Mouse (Mus musculus) layer of hippocampus, adult 6 months (tissue): ENCODE results near the gene Gtpbp10. TPM values are rescaled to one million over a fixed set of nuclear protein-coding genes. Genes with fewer than 3 reads are reported as not detected.

Experiments
- long read RNA-seq, 2 experiments: library from polyadenylated mRNA; unstranded; transcript quantifications; one replicate each; pipeline ENCODE4 v2.0.0; 2019 to 2020
- polyA plus RNA-seq: library from polyadenylated mRNA; unstranded; fragments of <200 nt; fragmentation: Nextera tagmentation; gene quantifications from 2 replicates; pipeline ENCODE4 v1.2.3, GENCODE M21; 2021

The Gtpbp10 gene
- 3.5 and 4.9 TPM in 2 replicates for polyA plus RNA-seq
- long read RNA-seq, experiment 1, partial matches to known transcripts = 2 of 10 reads
- long read RNA-seq, experiment 1, other reads (novel, unspliced or antisense) = 5 of 10 reads
- long read RNA-seq, experiment 2, transcript Gtpbp10-202 (10 exons, 2,972 nt) = major isoform, 20 of 29 reads
- long read RNA-seq, experiment 2, partial matches to known transcripts = 1 of 29 reads
- long read RNA-seq, experiment 2, other reads (novel, unspliced or antisense) = 8 of 29 reads

GRCm38 (mm10) chr5:5559079-5559740 lies at the start of gene Gtpbp10:
Gtpbp10 (minus strand) TSS chr5:5559538.

GRCm38 (mm10) chr5:5573749-5574317 lies 14.5 kb upstream of the Gtpbp10 start, which contains the start of gene Gm8773:
Gm8773 (plus strand) TSS chr5:5573799.

GRCm38 (mm10) chr5:5514196-5515076 lies 44.9 kb downstream of the Gtpbp10 start, which contains the start of gene Cldn12:
Cldn12 (minus strand) TSS chr5:5514958.

Other genes starting within 250 kb of the Gtpbp10 start
- gene Cdk14, start 139.2 kb downstream of the Gtpbp10 start, polyA plus RNA-seq = 74.6 and 86.0 TPM in 2 replicates
- gene 1700015F17Rik, start 80.4 kb downstream of the Gtpbp10 start, polyA plus RNA-seq = not detected in 2 replicates
- 11.9 and 14.3 TPM in 2 replicates for gene Cldn12, start 44.6 kb downstream of the Gtpbp10 start, polyA plus RNA-seq
- 0.23 TPM in 1 of 2 replicates, not detected in the other for gene Gm8773, start 14.3 kb upstream of the Gtpbp10 start, polyA plus RNA-seq
- gene Cfap69, start 104.7 kb upstream of the Gtpbp10 start, polyA plus RNA-seq = 3.8 and 4.9 TPM in 2 replicates
- gene Steap2, start 135.0 kb upstream of the Gtpbp10 start, polyA plus RNA-seq = 3.6 and 11.5 TPM in 2 replicates
- gene Steap1, start 189.8 kb upstream of the Gtpbp10 start, polyA plus RNA-seq = 1.0 and 39.2 TPM in 2 replicates